Mouse (Mus musculus) layer of hippocampus, adult 18-20 months (tissue): ENCODE data around the gene Runx1. TPM values are rescaled to one million over a fixed set of nuclear protein-coding genes. Genes with fewer than 3 reads are reported as not detected.

ENCODE experiments used
- DNase-seq, 2 experiments: peaks; one replicate each; pipeline ENCODE4 v3.0.0; 2022; ENCODE audit warnings: low spot score in 2 of 2
- total RNA-seq, 2 experiments: library from RNA; stranded (reverse); gene quantifications; 2 replicates each; pipeline ENCODE4 v1.2.3; 2021

Runx1 gene
- total RNA-seq, 2 experiments from 2014 or later, result 1.3 to 2.1 TPM

DNA sequence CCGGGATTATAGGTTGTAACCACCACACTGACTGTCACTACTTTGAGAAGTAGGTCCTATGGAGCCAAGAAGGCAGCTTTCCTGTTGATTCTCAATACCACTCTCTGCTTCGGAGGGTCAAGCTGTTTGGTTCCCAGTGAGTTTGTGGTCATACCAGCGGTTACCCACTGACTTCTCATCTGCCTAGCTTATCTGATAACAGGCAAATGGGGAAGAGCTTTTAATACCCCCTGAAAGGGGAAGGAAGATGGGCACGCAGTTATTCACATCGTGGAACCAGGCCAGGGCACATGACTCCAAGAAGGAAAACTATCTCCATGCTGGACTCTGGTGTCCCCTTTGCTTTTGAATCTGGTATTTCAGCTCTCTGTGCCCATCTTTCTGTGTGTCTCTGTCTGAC is 25.1 kb downstream of the Runx1 start:
- no peak for DNase-seq

DNA sequence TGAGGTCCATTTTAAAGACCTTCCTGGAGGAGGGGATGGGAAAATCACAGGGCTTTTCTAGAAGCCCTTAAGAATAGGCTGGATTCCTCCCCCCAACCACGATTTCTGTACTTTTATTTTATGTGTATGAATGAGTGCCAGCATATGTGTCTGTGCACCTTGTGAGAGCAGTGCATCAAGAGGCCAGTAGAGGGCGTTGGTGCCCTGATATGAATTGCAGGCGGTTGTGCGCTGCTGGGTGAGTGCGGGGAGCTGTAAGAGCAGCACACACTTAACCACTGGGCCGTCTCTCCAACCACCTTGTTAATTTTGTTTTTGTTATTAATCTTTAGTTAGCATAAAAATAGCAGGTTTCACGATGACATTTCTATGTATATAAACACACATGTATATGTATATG is 26.0 kb downstream of the Runx1 start:
- no peak for DNase-seq

DNA sequence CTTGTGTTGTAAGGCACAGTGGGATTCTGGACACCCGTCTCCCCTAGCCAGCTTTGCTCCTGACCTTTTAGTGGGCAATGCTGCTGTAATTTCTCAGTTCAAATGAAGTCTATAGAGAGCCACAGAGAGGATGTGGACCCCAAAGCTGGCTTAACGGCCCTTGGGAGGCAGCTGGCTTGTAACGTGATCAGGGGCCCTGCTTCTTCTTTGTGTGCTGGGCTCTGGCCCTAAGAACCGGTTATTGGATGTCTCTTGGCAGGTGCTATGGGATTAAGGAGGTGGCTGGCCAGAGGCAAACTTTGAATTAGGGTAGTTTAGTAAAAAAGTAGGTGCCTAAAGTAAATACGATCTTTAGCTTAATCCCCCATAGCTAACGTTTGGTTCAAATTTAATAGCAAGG is 31.8 kb downstream of the Runx1 start:
- no peak for DNase-seq

GRCm38 (mm10) chr16:92793741-92794140 is 32.2 kb downstream of the Runx1 start:
- no peak for DNase-seq

GRCm38 (mm10) chr16:92792905-92793304 is 33.0 kb downstream of the Runx1 start:
- DNase-seq, result no peak

GRCm38 (mm10) chr16:92790601-92791000 is 35.3 kb downstream of the Runx1 start:
- DNase-seq, result no peak

- DNase-seq, result no peak
Observed at GRCm38 (mm10) chr16:92789840-92790239, 36.1 kb downstream of the Runx1 start.

DNA sequence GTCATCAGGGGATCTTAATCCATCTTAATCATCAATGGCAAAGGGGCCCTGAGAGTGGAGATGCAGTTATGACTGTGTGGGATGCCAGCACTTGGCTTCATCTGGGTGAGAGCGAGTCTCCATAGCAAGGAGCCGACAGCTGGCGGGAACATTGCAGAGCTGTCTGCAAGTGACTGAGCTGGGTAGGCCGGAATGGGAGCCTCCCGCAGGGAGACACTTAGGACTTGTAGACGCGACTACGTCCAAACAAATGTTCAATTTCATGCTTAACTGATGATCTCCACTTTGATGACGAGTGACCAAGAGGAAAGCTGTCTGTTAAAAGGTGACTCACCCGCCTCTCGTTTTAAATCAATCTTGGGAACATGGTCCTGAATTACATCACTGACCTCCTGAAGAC is 37.5 kb downstream of the Runx1 start:
- peak in 1 of 2 experiments; percentile 10 for DNase-seq

DNA sequence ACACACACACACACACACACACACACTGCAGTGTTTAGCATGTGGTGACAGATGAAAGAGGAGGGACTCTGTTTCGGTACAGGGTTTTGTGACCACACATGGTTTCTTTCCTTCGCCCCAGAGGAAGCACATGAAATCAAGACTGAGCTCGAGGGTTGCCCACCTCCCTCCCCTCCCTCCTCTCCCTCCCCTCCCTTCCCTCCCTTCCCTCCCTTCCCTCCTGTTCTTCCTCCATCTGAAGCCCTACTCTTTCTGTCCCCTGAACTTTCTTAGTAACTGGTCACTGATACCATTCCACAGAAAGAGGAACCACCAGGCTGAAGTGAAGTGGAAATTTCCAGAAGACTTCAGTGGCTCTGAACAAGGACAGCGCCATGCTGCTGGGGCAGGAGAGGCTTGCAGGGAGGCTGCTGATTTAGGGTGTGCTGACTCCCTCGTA is 39.0 kb downstream of the Runx1 start:
- DNase-seq, result no peak

GRCm38 (mm10) chr16:92786276-92786882 is 39.6 kb downstream of the Runx1 start:
- DNase-seq, result peak in 1 of 2 experiments; percentile 9

GRCm38 (mm10) chr16:92783651-92784131 is 42.3 kb downstream of the Runx1 start:
- no peak for DNase-seq

- no peak for DNase-seq
Observed at GRCm38 (mm10) chr16:92782408-92782807, 43.5 kb downstream of the Runx1 start.

DNA sequence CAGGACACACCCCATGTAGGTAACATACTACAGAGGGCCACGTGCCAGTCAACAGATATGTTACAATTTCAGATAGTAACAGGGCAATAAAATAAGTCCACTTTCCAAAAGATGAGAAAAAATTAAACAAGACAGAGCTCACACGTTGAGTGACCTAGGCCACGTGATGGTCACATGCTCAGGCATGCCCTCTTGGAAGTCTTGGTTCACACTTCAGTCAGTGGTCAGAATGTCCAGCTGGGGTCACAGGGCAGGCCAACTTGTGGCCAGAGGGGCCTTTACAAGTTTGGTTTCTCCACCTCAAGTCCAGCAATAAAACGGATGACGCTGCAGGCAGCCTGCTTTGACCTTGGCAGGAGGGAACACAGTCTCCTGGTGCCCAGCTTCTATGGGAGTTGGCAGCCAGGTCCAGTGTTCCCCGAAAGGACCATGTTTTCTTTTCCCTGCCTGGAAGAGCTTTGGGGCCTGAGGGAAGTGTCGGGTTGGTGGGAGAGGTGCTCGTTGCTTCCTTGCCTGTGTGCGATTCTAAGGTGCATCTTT is 46.0 kb downstream of the Runx1 start:
- no peak for DNase-seq

- no peak for DNase-seq
Observed at GRCm38 (mm10) chr16:92779175-92779574, 46.8 kb downstream of the Runx1 start.

- no peak for DNase-seq
Observed at GRCm38 (mm10) chr16:92778096-92778780, 47.7 kb downstream of the Runx1 start.

DNA sequence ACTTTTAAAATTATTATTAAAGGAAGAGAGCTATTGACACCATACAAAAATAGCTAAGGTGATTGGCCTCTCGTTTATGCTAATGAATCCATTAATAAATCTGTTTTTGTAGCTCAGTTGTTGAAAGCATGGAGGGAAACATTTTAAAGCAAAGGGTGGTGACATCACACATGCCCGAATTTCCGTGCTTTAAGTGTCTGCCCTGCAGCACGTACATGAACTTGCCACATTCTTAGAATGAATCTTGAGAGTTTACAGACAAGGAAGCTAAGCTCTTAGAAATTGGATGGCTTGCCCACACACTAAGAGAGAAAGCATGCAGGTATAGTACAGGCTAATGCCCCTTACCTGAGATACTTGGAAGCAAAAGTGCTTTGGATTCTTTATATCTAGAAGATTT is 58.1 kb downstream of the Runx1 start:
- no peak for DNase-seq

GRCm38 (mm10) chr16:92767423-92767822 is 58.5 kb downstream of the Runx1 start:
- DNase-seq, result no peak

GRCm38 (mm10) chr16:92764741-92765396 is 61.1 kb downstream of the Runx1 start:
- DNase-seq, result no peak

DNA sequence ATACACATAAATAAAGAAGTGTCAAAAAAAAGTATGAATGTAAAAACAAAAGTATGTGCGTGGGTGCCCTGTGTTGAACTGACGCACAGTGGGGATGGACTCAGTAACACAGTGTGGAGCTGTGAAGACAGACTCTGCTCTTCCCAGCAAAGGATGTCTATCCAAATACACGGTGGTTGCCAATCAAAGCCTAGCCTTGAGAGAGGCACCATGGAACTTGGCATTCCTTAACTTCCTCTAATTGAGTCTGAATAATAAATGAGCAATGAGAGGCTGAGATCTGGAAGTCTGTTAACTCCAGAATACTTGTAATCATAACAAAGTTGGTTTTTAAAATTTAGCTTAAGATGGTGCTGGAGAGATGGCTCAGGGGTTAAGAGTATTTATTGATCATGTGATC is 62.3 kb downstream of the Runx1 start:
- no peak for DNase-seq

- DNase-seq, result peak in 1 of 2 experiments; percentile 55
Observed at GRCm38 (mm10) chr16:92761968-92762521, 63.9 kb downstream of the Runx1 start.

DNA sequence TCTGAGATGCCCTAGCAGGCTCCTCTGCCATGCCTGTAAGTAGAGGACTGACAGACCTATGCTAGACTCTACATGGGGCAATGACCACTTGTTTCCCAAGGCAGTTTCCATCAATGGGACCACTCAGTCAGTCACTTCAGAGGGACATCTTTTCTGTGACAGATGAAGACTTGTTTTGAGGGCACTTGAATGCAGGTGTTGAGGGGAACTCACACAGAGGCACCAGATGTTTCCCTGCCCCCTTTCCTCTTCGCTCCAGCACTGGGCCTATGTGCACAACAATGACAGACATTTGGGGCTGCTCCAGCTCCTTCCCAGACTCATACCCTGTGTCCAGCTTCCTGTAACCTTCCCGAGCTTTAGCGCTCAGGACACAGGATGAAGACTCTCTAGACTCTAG is 65.9 kb downstream of the Runx1 start:
- no peak for DNase-seq

DNA sequence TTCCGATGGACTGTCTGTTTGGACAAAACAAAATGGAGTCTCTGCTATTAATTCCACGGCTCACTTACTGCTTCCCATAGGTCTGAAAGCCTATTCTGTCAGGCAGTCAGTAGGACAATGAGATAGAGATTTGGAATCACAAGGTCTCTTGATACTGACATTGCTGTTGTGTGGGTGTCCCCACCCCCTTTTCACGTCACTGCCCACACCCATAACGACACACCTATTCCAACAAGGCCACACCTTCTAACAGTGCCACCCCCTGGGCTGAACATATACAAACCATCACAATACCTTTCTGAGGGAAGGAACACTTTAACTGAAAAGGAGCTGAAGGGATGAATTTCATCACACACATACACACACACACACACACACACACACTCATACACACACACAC is 68.4 kb downstream of the Runx1 start:
- no peak for DNase-seq
